Mouse (Mus musculus) kidney, postnatal 14 days (tissue): ENCODE measurements at regions not wholly inside any gene's neighbourhood (a gene's known extent, or its start where the extent isn't known, plus 50 kb on each side); places are given as distances from the start of the nearest gene placed in this dataset.

ENCODE experiments used
- DNase-seq: peaks from one replicate; pipeline ENCODE4 v3.0.0; 2022; ENCODE audit warnings: mixed read lengths

DNA sequence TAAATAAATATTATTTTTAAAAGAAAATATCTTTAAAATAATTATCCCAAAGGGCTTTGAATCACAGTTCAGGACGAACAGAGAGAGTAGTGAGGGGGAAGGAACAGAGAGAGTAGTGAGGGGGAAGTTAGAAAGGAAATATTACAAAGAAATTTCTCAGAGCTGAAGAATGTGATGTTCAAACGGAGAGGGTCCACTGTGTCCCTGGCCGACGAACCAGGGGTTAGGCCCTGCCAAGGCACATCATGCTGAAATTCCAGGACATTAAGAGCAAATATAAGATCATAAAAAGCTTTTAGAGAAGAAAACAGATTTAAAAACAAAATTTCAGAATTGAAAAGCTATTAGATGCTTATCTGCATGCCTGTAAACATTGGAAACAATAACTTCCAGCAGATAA lies 61.6 kb downstream of the Skor1 start:
- DNase-seq = no peak

DNA sequence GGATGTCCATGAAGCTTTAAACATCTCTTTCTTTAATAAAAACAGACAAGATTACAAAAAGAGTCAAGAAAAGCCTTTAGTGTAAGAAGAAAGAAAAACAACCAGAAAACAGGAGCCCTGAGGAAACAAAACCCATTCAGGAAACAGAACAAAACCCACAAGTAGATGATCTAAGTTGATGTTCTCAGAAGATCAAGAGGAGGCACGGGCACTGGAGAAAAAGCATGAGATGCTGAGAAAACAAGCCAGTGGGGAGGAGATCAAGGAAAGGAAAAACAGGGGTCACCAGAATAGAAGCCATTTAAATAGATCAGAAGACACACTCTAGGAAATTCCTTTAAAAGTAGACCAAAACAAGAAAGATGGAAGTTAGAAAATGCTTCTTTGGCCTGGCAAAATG lies 62.1 kb downstream of the Skor1 start:
- no peak for DNase-seq

DNA sequence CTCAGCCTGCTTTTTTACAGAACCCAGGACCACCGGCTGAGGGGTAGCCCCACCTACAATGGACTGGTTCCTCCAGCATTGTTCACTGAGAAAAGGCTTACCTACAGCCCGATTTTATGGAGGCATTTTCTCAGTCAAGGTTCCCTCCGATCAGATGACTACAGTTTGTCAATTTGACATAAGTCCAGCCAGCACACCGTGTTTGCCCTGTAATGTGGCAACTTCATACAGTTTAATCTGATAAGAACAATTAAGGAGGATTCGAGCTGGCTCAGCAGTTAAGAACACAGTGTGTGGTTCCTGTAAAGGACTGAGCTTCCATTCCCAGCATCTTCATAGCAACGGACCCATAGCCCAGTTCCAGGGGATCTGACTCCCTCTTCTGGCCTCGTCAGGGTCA lies 65.9 kb downstream of the Skor1 start:
- DNase-seq = no peak

DNA sequence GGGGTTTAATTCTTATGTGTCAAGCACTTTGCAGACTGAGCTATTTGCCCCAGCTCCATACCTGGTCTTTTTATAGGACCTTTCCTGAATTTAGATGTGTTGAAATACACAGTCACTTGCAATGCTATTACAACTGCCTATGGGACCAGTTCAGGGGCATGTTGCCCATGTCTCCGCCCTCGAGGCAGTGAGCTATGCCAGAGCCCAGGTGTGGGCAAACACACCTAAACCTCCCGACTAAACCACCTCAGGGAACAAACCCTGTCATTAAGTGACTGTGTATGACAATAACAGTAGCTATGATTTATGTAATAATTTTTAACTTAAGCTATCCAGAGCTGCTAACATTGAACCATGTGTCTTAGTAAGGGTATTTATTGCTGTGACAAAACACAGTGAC lies 66.5 kb downstream of the Skor1 start:
- DNase-seq = no peak

DNA sequence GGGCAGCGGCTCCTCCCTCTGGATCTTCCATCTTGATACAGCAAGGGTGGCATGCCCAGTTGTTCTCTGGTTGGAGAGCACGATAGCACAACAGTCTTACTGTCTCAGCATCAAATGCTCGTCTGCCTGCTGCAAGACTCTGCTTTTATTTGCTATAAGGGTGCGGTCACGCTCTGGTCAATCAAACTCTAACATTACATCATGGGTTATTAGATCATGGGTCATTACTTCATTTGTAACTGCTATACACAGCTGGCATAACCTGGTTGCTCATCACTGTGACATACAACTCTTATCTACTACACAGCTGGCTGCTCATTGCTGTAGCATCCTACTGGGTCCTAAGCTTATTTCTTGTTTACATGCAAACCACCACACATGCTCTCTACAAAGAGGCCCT lies 68.4 kb downstream of the Skor1 start:
- DNase-seq = no peak

DNA sequence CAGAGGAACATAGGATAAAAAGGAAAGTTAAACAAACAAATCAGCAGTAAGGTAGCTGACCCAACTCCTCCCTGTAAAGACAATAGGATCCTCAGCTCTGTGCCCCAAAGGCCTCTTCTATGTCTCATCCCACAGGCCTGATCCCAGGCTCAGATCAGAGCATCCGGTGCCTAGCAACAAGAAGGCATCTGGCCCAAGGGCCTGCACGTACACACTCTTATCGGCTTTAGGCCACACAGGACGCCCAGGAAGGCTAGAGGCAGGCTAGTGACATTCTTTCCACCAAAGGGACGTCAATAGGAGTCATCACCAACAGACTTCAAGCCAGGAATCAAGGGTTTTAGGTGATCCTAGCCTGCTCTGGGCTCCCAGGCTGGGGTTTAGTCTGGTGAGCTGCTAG lies 73.5 kb downstream of the Skor1 start:
- no peak for DNase-seq

DNA sequence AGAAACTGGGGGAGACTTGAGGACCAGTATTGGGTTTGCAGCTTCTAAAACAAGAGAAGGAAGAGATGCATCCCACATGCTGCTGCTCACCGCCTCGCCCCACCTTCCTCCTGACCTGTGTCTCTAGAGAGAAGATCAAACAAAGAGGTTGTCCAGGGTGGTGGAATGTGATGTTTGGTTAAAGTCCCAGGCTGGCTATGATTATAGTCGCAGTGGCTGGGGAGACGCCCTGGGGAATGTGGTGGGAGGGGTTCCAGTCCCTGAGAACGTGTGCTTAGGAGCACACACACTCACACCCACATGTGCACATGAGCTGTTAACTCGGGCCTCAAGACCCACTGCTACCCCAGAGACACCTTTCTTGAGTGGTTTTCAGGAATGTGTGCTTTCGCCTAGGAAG lies 74.0 kb downstream of the Skor1 start:
- DNase-seq = no peak

DNA sequence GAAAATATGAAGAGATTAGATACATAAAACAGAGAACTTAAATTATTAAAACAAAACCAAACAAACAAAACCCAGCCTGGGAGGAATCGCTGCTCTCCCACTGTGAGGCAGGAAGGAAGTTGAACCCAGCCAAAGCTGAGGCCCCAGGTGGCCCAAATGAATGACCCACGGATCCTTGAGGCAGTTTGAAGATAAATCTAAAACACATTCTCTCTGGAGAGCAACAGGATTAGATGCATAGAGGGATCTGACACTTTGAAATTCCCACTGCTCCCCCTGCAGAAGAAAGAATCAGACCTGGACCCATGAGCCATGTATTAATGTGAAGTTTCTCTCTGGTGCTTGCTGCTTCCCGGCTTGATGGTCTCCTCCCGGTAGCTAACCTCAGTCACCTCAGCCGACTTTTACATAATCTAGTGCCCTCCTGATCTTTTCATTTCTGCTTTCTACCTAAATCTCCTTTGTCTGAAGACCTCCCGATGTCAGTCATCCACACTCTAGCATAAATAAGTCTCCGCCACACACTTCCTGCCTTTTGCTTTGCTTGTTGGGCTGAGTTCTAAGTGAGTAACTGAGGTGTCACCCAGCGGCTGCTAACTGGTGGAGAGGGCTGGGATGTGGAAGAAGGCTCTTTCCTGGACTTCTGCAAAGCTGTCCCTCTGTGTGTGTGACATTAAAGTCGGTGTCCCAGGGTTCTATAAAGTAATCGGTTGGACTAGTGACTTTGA lies 74.6 kb downstream of the Skor1 start:
- peak; percentile 26 for DNase-seq

DNA sequence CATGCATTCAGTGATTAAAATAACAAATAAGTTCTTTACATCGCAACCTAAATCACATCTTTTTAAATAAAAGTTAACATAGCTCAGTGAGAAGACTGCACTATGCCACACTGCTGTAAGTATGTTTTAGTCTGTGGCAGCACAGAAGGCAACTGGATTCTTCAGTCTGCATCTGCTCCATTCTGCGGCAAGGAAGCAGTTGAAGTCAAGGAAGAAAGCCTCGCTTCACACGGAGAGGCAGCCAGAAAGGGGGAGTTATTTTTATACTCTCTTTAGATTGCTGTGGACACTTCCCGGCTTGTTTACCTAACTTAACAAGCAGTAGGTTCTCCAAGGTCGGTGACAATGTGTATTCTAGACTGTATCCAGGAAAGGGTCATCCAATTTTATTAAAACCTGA lies 77.7 kb downstream of the Skor1 start:
- DNase-seq = no peak

DNA sequence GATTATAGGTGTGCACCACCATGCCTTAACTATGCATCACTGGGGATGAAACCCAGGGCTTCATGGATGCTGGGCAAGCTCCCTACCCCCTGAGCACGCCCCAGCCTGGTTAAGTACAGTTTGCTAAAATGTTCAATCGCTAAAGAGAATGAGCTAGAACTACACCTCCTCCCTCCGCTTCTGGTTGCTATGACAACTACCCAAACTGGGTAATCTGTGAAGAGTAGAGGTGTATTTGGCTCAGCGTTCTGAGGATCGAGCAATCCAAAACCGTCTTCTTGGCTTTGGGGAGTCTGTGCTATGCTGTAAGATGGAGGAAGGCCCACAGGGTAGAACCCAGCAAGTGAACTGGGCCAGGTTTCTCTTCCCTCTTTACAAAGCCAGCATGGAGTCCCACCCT lies 78.8 kb downstream of the Skor1 start:
- no peak for DNase-seq

DNA sequence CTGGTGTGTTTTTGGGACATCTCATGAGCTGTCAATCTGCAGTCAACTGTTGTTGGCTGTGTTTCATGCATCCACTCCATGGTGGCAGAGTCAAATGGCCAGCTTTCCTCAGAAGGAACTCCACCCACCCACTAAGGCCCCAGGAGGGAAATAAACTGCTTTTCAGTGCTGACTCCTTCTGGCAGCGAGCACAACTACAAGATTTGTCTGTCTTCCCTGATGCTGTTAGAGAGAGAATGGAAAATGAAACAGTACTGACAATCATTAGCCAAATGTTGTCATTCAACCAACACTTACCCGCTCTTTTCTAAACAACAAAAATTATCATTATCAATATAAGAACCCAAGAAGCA lies 79.3 kb upstream of the Pias1 start:
- no peak for DNase-seq

DNA sequence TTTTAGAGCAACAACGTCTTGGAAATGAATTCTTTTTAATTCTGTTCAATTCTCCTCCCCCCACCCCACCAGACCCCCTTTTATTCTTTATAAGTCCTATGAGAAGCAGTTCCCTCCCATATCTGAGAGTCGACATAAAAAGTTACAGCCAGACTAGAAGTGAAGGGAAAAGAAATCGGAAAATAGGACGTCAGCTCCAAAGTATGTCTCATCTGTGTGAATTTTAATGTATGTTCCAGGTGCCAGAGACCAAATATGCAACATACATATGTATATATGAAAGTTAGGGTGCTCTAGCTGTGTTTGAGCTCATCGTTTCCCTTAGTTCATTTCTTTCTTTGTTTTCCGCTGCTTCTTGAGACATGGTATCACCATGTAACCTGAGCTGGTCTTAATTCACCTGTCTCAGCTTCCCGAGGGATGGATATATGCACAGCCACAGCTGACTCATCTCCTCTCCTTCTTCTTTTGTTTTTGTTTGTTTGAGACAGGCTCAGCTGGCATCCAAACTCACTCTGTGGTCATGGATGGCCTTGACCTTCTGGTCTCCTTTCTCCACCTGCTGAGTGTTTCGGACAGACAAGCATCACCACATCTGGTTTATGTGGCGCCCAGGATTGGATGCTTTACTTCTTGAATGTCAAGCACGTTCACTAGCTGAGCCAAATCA lies 78.8 kb upstream of the Pias1 start:
- DNase-seq = no peak

DNA sequence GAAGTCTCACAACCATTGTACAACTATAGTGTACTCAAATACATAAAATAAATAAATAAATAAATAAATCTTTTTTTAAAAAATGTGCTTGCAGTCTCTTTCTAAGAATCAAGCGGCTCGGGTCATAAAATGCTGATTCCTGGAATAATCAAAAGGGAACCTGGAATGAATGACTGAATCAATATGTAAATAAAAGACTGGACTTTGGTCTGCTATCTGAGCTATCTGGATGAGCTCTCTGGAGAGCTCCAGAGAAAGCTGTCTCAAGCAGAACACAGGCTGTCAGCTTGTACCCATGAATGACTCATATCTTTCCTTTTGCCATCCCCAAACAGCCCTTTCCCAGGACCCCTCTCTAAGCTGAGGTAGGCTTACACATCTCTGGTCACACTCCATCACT lies 75.8 kb upstream of the Pias1 start:
- no peak for DNase-seq

DNA sequence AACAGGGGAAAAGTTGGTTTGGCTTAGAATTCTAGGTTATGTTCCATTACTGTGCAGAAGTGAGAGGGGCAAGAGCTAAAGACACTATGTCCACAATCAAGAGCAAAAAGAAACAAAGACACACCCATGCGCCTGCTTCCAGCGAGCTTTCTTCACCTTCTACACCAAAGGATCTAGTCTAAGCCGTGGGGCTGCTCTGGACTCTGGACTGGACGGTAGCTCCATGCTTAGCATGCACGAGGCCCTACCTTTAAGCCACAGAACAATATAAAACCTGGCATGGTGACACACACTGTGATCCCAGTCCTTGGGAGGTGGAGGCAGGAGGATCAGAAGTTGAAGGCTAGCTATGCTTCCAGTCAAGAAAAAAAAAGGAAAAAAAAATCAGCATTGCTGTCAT lies 73.0 kb upstream of the Pias1 start:
- DNase-seq = no peak

DNA sequence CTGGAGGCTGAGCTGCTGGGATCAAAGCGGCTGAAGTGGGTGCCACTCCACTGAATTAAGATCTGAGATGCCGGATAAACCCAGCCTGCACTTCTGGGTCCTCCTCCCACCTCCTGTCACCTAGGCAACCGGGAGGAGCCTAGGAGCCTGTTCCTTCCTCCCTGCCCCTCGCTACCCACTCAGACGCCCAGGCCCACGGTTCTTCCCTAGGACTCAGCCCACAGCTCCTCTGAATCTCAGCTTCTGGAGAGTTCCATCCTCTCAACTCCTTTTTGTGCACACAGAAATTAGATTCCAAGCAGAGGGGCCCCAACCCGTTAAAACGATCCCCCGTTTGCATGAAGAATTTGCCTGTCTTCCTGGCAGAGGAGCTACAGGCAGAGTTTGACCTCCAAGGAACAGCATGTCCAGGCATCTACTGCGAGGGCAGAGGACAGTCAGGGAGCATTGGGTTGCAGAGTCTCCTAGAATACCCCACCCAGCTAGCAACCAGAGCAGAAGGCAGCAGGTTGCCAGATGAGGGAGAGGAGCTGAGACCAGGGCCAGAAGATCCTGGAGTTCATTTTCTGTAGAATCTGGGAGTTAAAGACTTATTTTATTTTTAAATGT lies 71.6 kb upstream of the Pias1 start:
- peak; percentile 76 for DNase-seq

DNA sequence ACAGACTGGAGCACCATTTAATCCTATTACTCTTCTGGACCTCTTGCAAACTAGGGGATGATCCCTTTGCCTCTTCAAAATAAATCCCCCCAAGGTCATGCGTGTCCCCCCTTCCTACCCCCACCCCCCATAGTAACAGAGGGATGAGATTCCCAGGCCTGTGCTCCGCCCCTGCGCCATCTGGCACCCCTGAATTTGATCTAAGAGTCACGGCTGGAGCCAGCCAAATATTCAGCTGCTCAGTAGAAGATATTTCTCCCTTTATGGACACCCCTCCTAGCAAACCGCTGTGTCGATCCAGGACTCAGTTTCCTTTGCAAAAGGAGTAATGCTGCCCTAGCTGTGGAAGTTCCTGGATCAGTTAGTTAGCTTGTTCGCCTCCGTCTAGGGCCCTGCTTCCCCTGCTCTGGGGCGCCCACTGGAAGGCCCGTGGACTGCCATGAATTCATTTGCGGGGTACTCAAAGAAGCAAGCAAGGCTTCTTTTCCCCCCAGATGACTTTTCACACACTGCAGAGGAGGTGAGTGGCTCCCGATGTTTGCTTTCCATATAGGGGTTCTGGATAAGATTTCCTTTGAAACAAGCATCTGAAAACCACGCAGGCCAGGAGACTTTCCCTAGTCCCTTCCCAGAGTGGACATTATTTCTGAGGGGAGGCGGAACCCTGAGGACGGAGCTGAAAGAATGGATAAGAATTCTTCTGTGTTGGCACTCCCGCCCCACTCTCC lies 70.9 kb upstream of the Pias1 start:
- no peak for DNase-seq

DNA sequence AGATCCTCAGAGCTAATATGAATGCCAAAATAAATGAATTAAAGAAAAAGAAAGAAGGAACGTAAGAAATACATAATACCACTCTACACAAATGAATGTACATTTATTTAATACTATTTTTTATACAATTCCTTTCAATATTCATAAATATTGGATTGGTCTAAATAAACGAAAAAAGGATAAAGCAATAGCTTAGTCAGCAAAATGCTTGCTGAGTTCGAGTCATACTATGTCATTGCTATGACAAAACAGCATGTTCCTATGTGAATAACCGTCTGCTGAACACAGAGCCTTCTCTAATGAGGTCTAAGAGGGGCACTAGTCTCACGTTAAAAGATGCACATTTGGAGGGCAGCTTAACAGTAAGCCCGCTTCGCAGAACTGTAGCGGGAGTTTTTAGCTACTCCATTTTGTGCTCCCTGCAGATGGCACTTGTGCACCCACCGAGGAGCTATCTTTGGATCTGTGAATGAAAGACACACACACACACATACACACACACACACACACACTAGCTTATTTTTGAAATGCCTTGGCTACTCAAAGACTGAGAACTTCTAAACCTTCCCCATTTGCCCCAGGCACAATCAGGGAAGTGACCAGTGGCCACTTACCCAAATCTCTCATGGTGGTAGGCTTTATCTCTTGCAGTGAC lies 69.1 kb upstream of the Pias1 start:
- no peak for DNase-seq

DNA sequence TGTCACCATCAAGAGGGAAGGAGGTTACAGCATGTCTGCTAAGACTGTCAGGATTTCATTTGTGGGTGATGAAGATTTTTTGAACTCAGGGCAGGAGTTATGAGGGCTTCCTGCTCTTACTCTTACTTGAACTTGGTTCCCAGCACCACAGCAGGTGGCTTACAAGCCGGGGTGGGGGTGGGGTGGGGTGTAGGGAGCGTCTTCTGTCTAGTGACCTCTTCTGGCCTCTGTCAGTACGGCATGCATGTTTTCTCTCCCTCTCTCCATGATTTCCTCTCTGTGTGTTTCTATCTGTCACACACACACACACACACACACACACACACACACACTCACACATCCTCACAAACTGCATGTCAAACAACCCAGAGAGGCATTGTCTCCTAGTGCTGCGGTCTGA lies 64.5 kb upstream of the Pias1 start:
- DNase-seq = no peak

DNA sequence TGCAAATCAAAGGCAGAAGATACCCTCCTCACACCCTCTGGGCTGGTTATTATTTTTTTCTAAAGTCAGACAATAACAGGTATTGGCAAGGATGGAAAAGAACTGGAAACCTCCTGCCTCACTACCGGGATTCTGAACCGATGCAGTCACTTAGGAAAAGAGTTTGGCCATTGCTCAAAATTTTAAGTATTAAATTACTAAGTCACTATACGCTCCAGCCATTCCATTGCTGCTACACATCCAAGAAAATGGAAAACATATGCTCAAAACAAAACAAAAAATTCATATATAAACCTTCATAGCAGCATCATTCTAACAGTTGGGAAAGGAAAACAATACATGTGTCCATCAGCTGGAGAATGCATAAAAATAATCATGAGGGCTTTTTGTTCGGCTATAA lies 63.9 kb upstream of the Pias1 start:
- DNase-seq = no peak

DNA sequence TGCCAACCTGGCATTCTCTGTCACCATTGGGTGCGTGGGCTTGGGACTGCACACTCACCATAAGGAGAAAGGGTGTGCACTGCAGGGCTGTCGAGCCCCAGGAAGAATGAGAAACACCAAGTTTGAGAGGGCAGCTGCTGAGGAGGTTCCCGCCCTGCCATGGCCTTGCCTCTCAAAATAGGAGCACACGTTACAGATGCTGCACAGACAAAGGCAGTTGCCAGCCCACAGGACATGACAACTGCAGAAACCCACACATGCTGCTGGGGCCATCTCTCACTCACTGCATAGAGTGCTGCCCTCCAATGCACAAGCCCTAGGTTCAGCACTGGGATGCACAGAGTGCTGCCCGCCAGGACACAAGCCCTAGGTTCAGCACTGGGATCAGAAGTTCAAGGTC lies 61.6 kb upstream of the Pias1 start:
- no peak for DNase-seq

DNA sequence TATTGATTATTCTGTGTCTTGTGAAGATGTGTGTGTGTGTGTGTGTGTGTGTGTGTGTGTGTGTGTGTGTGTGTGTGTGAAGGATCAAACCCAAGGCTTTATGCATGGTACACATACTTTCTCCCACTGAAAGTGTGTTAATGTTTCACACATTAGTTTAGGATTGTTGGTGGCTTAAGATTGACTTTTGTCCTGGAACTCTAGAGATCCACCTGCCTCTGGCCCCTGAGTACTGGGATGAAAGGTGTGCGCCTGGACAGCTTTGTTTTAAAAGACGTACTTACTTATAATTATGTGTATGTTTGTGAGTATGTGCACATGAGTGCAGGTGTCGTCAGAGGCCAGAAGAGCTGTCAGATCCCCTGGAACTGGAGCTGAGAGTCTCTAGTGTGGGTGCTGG lies 59.3 kb upstream of the Pias1 start:
- DNase-seq = no peak

DNA sequence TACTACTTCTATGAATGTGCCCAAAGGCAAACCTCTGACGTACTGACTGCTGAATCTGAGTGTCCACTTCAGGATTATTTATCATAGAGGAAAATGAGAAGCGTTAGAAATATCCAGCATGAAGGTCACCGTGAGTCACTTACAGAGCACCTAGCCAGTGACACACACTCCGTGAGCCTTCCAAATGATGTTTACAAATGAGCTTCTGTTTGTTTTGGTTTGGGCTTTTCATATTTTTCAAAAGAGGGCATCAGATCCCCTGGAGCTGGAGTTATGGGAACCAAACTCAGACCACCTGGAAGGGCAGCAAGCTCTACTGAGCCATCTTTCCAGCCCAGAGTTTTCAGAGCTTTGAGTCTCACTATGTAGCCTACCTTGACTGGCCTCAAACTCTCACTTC lies 57.8 kb upstream of the Pias1 start:
- DNase-seq = no peak

DNA sequence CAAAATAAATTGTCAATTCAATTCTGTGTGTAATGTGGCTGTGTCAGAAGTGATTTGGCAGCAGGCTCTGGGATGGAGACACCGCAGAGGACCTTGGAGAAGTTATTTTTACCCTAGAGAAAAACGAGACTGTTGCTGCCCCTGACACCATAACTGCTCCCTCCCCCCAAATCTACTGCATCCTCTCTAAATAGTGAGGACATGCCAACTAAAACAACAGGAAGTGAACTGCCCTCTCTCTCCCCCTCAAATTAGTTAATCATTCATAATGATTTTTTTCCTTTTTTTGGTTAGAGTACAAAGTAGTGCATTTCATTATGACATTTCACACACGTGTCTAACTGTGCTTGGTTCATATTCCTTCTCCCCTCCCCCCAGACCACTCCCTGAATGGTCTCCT lies 55.6 kb upstream of the Pias1 start:
- DNase-seq = peak; percentile 39

DNA sequence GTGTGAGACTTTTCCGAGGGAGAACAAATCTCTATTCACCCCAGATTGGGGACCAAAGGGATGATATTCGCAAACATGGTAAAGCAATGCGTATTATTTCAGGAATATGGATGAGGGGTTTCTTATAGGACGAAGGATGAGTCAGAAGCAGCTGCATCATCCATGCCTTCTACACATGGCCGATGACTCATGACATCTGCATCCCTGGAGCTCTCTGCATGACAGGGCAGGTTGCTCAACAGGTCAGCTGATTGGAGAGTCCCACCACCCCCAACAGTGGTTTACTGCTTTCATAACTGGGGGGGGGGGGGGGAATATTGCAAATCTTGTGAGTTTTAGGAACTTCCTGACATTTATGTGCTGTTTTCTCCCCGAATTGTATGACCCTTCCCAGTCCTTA lies 50.3 kb upstream of the Pias1 start:
- no peak for DNase-seq
